Mouse (Mus musculus): ENCODE measurements around the gene Cntn5.

Cntn5 gene

DNA sequence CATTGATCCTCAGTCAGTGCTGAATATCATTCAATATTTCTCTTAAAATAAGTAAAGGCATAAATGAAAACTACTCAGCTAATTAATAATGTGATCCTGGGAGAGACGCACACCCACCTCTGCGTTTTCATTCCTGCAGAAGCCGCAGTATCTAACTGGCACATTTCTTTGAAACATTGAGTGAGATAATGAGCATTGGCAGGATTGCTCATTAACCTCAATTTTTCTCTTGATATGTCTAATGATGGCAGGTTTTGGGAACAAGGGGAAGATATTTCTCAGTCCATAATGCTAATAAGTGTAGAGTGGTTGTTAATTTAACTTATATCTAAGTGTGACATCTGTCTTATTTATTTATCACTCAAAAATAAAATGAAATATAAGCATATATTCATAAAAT, 734.0 kb downstream of the Cntn5 start:
- no peak for DNase-seq

GRCm38 (mm10) chr9:10121350-10122057, 783.1 kb downstream of the Cntn5 start:
- DNase-seq = no peak

DNA sequence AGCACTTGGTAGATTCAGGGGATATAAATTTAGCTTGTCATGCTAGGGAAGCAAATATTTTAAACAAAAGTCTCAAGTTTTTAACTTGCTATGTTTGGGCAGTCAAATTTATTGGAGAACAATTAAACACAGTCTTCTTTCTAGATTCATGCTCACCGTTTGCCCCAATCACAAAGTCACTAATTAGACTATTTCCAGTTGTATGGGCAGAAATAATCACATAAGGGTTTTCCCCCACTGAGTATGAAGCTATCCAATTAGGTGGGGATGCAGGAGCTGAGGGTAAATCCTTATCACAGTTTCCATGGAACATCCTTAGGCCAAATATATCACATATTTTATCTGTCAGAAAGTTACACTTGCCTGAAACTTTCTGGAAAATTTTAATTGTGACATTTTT, 788.0 kb downstream of the Cntn5 start:
- no peak for DNase-seq

- no peak for DNase-seq
These were observed 795.4 kb downstream of the Cntn5 start for GRCm38 (mm10) chr9:10109156-10109555.

DNA sequence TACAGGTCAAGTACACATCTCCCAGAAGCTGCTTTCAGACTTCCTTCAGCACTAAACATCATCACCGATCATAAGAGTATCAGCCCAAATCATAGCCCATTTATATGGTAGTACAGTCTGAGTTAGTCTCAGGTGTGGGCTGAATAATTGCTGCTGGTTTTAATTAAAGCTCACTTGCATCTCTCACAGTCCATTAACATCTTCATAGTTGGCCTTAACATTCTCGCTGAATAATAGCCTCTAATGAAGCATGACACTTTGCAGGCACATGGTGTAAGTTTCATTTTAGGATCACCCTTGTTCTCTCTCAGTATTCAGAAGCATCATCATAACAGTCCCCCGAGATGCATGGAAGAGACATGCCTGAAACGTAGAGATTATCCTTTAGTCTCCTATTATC, 796.7 kb downstream of the Cntn5 start:
- DNase-seq = no peak

GRCm38 (mm10) chr9:10101812-10102440, 802.6 kb downstream of the Cntn5 start:
- no peak for DNase-seq

GRCm38 (mm10) chr9:10076282-10076681, 828.3 kb downstream of the Cntn5 start:
- DNase-seq = no peak

- no peak for DNase-seq
These were observed 831.2 kb downstream of the Cntn5 start for GRCm38 (mm10) chr9:10073401-10073800.

- no peak for DNase-seq
These were observed 831.7 kb downstream of the Cntn5 start for GRCm38 (mm10) chr9:10072860-10073259.

DNA sequence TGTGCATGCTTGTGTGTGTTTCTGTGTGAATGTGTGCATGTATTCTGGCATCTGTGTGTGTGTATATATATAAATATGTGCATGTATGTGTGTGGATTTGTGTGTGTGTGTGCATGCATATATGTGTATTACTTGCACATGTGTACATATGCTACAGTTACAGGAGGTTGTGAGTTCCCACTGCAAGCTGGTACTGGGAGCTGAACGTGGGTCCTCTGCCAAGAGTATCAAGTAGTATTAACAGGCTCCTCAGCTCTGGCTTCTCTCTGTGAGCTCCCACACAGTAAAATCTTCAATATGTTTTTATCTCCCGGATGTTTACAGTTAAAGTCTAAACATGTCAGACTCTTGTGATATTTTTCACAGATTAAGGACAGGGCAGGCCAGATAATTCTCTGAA, 833.3 kb downstream of the Cntn5 start:
- no peak for DNase-seq

DNA sequence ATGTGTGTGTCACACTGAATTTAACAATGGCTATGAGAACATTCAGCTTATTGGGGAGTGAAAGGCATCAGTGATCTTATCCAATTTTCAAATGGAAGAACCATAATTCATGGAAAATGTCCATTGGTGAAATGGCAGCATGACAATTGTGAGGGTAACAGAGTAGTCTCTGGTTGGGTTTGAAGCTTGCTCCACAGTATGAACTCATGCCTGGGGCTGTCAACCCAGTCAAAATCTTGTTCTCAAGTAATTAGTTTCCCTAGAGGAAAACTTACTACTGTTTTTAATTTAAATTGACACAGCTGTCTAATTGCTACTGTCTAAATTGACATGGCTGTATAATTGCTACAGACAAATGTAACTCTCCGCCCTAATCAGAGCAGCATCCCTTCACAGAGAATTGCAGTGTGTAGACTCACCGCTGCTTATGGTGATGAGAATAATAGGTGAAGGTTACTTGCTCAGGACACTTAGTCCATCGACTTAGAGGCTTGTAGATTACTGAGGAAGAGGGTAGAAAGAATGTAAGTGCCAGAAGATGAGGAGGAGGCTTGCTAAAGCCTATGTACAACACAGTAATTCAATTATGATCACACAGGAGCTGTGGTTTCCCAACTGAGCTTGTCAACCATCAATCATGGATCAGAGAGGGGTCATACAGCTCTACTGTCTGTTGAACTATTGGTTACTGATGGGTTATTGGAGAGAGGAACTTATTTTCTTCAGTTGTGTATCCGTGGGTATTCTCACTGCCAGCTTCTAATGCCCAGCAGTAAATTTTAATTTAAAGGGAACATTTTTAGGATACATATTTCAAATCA, 859.4 kb downstream of the Cntn5 start:
- no peak for DNase-seq

GRCm38 (mm10) chr9:10043001-10043400, 861.6 kb downstream of the Cntn5 start:
- DNase-seq = no peak

- no peak for DNase-seq
These were observed 889.4 kb downstream of the Cntn5 start for GRCm38 (mm10) chr9:10015129-10015528.

DNA sequence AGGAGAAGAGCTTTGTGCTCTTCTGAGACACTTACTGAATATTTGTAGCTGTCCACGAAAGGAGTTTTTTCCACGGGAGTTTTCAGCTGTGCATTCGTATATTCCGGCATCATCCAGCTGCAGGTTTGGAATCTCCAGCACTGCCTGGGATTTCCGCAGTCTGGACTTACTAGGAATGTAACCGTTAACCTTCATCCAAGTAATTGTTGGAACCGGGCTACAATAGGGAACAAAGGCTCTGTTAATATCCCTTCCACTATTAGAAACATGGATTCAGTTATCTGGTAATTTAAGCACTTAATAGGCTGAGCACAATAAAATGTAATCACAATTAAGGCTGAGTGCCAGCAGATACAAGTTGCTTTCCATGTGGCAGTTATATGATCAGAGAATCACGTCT, 920.5 kb downstream of the Cntn5 start:
- no peak for DNase-seq

- DNase-seq = no peak
These were observed 921.4 kb downstream of the Cntn5 start for GRCm38 (mm10) chr9:9983220-9983619.

GRCm38 (mm10) chr9:9965370-9965769, 939.2 kb downstream of the Cntn5 start:
- DNase-seq = no peak

GRCm38 (mm10) chr9:9960610-9961172, 943.9 kb downstream of the Cntn5 start:
- DNase-seq = no peak

DNA sequence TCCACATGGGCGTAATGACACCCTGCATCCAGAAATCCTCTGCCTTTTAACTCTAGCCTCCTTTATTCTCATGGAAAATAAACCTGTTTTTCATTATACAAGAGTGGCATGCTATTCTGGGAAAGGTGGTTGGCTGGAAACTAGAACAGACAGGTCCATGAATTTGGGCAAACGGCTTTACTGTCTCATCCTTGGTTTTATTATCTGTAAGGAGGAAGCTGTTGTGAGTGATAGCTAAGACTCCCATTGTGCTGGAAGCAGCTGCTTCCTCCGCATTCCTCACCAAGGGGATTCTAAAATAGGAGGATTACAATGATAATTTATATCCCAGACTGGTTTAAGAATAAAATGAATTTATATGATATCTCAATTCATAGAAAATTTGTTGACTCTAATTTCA, 955.2 kb downstream of the Cntn5 start:
- DNase-seq = no peak

DNA sequence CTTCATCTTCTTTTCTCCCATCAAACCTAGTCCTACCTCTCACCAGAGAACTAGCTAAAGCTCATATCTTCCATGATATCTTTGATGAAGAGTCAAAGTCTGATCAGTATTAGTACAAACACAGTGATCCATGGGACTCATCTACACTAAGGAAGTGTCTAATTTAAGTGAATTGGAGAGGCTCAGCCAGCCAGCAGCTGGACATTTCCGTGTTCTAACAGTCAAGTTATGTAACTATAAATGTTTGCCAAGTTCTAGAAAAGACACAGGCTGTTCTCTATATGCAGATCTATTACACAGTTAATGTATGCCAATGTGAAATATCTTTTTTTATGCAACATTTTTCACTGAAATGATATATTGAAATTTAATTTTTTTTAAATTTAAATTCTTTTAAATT, 959.7 kb downstream of the Cntn5 start:
- DNase-seq = no peak

GRCm38 (mm10) chr9:9937444-9938436, 966.8 kb downstream of the Cntn5 start:
- no peak for DNase-seq

DNA sequence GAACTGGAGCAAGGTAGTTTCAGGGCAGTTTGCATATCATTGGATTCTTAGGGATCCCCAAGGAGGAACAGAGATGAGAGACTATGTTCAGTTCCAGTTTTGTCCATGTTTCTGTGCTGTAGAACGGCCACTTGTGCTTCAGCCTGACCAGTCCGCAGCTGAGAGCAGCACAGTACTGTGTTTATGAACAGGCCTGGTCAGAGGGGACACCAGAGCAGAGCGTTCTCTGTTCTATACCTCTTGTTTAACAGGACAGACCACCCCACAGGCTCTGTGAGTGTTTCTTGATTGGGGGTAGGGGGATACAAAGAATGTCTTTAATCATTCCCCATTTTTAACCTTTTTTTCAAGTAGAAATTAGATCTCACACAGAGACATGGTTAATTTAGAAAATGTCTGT, 984.0 kb downstream of the Cntn5 start:
- no peak for DNase-seq

- DNase-seq = peak; percentile 83 to 87
These were observed 1005.5 kb downstream of the Cntn5 start for GRCm38 (mm10) chr9:9899070-9899469.
